Mouse (Mus musculus) hindbrain, embryonic 13.5 days (tissue): ENCODE data around the gene 4930438A08Rik. TPM values are rescaled to one million over a fixed set of nuclear protein-coding genes. Genes with fewer than 3 reads are reported as not detected.
"Not testable (repeated sequence)": the region's sequence is repeated elsewhere in the genome, so short reads cannot be mapped to it uniquely, and the experiment has no call there.

ENCODE experiments used
- ATAC-seq: fragments of 200-750 bp; cut with Nextera tagmentation; 2 replicates; pipeline ENCODE4 v1.8.0; 2017; ENCODE audit warnings: moderate TSS enrichment; ENCODE audit not compliant: low FRiP score
- H3K27ac ChIP-seq: fragments of 300-500 bp; sonication (generic); 2 replicates; pipeline ENCODE4 v1.5.1; 2015; ENCODE audit warnings: inconsistent platforms, mild to moderate bottlenecking, moderate library complexity
- H3K27me3 ChIP-seq: fragments of 300-500 bp; sonication (generic); 2 replicates; pipeline ENCODE4 v1.6.1; 2015; ENCODE audit warnings: mild to moderate bottlenecking, inconsistent platforms
- H3K36me3 ChIP-seq: fragments of 300-500 bp; sonication (generic); 2 replicates; pipeline ENCODE4 v1.6.1; 2015; ENCODE audit warnings: mild to moderate bottlenecking, inconsistent platforms
- H3K4me1 ChIP-seq: fragments of 300-500 bp; sonication (generic); replicated peaks from 2 replicates; pipeline ENCODE4 v1.6.1; 2015; ENCODE audit warnings: inconsistent platforms
- H3K4me2 ChIP-seq: fragments of 300-500 bp; sonication (generic); 2 replicates; pipeline ENCODE4 v1.6.1; 2015; ENCODE audit warnings: inconsistent platforms, mild to moderate bottlenecking, moderate library complexity
- H3K4me3 ChIP-seq: fragments of 300-500 bp; sonication (generic); 2 replicates; pipeline ENCODE4 v1.5.1; 2015; ENCODE audit warnings: mild to moderate bottlenecking, inconsistent platforms
- H3K9ac ChIP-seq: fragments of 300-500 bp; sonication (generic); 2 replicates; pipeline ENCODE4 v1.6.1; 2015; ENCODE audit warnings: mild to moderate bottlenecking, inconsistent platforms
- H3K9me3 ChIP-seq: fragments of 300-500 bp; sonication (generic); 2 replicates; pipeline ENCODE4 v1.6.1; 2016; ENCODE audit warnings: inconsistent platforms
- WGBS: fragments of 180-500 bp; shearing (Covaris S2); methylation state at CpG from one replicate; pipeline ENCODE4 v1.1.7; 2015; 5-methylcytosine and 5-hydroxymethylcytosine counted together
- polyA plus RNA-seq: library from polyadenylated mRNA; unstranded; fragments of >200 nt; fragmentation: Nextera tagmentation; extraction: Ambion mirVana; gene quantifications from 2 replicates; pipeline ENCODE4 v1.2.1, GENCODE M21; 2015

The 4930438A08Rik gene
- 0.08 TPM in 1 of 2 replicates, not detected in the other for polyA plus RNA-seq

DNA sequence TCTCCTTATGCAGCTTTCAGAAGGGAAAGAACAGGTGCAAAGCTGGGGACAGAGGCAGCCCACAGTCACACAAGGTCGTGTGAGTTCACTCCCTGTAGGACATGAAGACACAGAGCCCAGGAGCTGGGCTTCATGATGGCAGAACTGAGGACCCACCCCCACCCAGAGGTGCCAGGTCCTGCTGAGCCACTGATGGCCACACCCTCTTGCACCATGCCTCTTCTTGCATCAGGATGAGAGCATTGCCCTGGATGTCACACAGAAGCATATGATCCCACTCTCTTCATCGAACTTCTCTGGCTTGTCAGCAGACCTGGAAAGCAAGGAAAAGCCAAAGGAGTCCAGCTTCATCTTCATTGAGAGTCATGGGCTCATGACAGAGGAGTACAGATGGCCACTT is at the start of gene 4930438A08Rik:
TSS of gene 4930438A08Rik (plus strand) at position 228 of the 400 bp plus-strand sequence.
- Histone ChIP-seq H3K4me2 (no peak within 1 kb of the TSS), H3K27me3 (no peaks in the 10 kb centered on the region), H3K4me3 (no peak within 1 kb of the TSS), H3K36me3 (no peaks in the 10 kb centered on the region), H3K27ac (no peak within 1 kb of the TSS), H3K9me3 (no peaks in the 10 kb centered on the region), H3K4me1 (no peaks in the 10 kb centered on the region), H3K9ac (no peak within 1 kb of the TSS)
- no peak for ATAC-seq
- 65% methylated on average over 2 of the region's 2 CpGs for WGBS

DNA sequence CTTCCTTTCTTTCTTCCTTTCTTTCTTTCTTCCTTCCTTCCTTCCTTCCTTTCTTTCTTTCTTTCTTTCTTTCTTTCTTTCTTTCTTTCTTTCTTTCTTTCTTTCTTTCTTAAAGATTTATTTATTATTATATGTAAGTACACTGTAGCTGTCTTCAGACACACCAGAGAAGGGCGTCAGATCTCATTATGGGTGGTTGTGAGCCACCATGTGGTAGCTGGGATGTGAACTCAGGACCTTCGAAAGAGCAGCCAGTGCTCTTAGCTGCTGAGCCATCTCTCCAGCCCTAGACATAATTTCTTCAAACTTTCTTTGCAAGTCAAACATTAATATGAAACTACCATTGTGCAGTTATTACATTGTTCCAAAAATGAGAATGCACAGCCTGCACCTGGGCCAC is 49.7 kb upstream of the 4930438A08Rik start:
- H3K4me3 ChIP-seq, H3K27ac ChIP-seq, H3K4me1 ChIP-seq, ATAC-seq, H3K4me2 ChIP-seq, H3K9me3 ChIP-seq, H3K36me3 ChIP-seq, H3K9ac ChIP-seq, H3K27me3 ChIP-seq: not testable (repeated sequence)
- 83% methylated on average over 2 of the region's 2 CpGs for WGBS

DNA sequence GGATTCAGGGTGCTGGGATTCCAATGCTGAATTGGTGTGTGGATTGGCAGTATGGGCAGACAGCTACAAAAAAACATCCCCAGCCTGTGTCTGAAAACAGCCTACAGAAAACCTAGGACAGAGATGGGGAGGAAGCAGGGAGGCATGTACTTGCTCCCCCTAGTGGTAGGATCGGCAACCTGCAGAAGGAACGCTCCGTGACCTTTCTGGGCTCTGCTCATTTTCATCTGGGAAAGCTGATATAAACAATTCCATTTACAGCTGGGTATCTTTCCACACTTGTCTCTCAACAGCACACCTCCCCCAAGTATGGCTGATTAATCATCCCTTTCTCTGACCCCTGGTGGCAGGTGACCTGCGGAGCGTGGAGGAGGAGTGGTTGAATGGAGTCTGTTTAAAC is 48.9 kb upstream of the 4930438A08Rik start:
- no peak overlapping the region for H3K9ac ChIP-seq
- no peak overlapping the region for H3K4me3 ChIP-seq
- H3K27me3 ChIP-seq, result no peaks in the 10 kb centered on the region
- WGBS, result 2% methylated on average over 5 of the region's 5 CpGs
- no peak overlapping the region for H3K27ac ChIP-seq
- no peaks in the 10 kb centered on the region for H3K9me3 ChIP-seq
- no peaks in the 10 kb centered on the region for H3K36me3 ChIP-seq
- no peak overlapping the region for H3K4me2 ChIP-seq
- no peak for ATAC-seq
- H3K4me1 ChIP-seq, result peaks cover 6% of the 10 kb centered on the region; the same call in 1 of the 2 replicates

DNA sequence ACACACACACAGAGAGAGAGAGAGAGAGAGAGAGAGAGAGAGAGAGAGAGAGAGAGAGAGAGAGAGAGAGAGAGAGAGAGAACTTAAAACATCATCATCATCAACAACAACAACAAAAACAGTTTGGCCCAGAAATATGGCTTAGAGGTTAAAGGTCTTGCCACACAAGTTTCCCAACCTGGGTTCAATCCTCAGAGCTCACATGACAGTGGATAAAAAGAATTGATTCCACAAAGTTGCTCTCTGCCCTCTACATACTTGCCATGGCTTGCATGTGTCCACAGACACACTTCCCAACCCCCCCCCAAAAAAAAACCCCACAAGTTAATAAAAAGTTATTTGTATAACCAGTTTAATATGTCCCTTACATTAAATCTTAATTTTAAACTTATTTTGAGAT is 48.2 kb upstream of the 4930438A08Rik start:
- Histone ChIP-seq H3K27ac (no peak overlapping the region), H3K36me3 (no peaks in the 10 kb centered on the region), H3K4me3 (no peak overlapping the region), H3K9me3 (no peaks in the 10 kb centered on the region), H3K4me2 (no peak overlapping the region), H3K9ac (no peak overlapping the region), H3K27me3 (no peaks in the 10 kb centered on the region), H3K4me1 (peaks cover 6% of the 10 kb centered on the region; the same call in 1 of the 2 replicates)
- ATAC-seq, result no peak

DNA sequence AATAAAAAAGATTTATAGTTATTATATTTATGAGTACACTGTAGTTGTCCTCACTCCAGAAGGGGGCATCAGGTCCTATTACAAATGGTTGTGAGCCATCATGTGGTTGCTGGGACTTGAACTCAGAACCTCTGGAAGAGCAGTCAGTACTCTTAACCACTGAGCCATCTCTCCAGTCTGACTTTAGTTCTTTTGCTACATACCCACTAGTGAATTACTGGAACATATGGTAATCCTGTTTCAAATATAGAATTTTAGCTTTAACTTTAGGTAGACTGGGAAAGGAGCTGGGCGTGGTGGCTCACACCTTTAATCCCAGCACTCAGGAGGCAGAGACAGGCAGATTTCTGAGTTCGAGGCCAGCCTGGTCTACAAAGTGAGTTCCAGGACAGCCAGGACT is 46.6 kb upstream of the 4930438A08Rik start:
- H3K4me2 ChIP-seq, H3K4me3 ChIP-seq, ATAC-seq, H3K4me1 ChIP-seq, H3K9me3 ChIP-seq, H3K36me3 ChIP-seq, H3K27me3 ChIP-seq, H3K27ac ChIP-seq, H3K9ac ChIP-seq: not testable (repeated sequence)
- 96% methylated on average over 2 of the region's 2 CpGs for WGBS

DNA sequence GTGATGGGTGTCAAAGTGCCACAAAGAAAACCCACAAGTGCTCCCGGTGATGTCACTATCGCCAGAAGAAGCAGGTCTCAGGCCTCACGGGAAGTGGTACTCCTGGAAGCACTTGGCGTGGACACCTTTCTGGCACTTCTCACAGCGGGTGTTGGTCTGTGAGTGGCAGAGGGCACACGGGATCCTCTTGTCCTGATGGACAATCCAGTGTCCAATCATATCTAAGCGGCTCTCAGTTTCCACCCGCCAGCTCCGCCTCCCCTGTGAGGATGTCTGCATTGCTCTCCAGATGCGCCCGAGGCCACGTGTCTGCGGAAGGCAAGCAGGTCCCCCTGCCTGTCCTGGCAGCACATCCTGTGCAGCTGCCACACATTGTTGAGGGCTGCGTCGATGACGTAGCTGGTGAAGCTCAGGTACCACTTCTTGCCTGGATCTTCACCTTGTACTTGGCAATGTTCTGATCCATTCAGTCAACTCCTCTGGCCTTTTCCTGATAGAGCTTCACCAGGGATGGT is 44.1 kb upstream of the 4930438A08Rik start:
- no peak for ATAC-seq
- Histone ChIP-seq H3K36me3 (no peaks in the 10 kb centered on the region), H3K4me3 (no peak overlapping the region), H3K9me3 (no peaks in the 10 kb centered on the region), H3K27ac (no peak overlapping the region), H3K4me2 (no peak overlapping the region), H3K4me1 (no peaks in the 10 kb centered on the region; the same call in 1 of the 2 replicates), H3K9ac (no peak overlapping the region), H3K27me3 (0 out of 2 replicates have a peak, but pooled peaks cover 5% of the 10 kb centered on the region)
- WGBS, result 65% methylated on average over 16 of the region's 16 CpGs

DNA sequence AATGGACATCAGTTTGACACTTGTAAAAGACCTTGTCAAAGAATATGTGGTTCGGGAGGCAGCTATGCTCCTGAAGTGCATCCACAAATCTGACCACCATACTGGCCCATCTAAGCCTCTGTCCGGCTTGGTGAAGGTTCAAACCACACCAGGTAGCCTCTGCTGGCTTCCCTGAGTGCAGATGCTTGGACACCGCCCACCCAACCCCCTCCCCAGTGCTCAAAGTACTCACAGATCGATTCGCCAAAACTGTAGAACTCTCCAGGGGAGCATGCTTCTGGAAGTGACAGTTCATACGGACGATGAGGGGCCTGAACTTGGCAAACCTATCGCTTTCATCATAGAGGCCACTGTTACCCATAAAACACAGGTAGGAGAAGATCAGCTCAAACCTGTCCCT is 43.4 kb upstream of the 4930438A08Rik start:
- Histone ChIP-seq H3K9ac (no peak overlapping the region), H3K36me3 (no peaks in the 10 kb centered on the region), H3K4me3 (no peak overlapping the region), H3K27ac (no peak overlapping the region), H3K4me2 (no peak overlapping the region), H3K27me3 (0 out of 2 replicates have a peak, but pooled peaks cover 5% of the 10 kb centered on the region), H3K9me3 (no peaks in the 10 kb centered on the region), H3K4me1 (no peaks in the 10 kb centered on the region)
- no peak for ATAC-seq
- WGBS, result 90% methylated on average over 8 of the region's 8 CpGs

DNA sequence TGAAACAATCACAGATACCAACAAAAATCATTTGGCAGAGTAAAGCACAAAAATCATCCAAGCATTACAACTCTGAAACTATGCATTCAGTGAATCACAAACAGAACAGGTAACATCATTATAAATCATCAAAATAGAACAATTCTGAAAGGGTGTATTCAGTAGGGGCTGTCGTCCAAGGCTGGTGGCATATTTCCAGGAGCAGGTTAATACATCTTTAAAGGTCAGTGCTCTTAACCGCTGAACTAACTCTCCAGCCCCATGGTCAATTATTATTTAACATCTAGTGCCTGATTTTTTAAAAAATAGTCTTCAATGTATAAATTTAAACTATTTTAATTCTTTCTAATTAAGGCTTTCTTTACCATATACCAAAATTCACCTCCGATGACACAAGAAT is 40.0 kb upstream of the 4930438A08Rik start:
- H3K4me3 ChIP-seq, ATAC-seq, H3K36me3 ChIP-seq, H3K27ac ChIP-seq, H3K27me3 ChIP-seq, H3K4me2 ChIP-seq, H3K9me3 ChIP-seq, H3K4me1 ChIP-seq, H3K9ac ChIP-seq: not testable (repeated sequence)
- WGBS, result 83% methylated on average over 3 of the region's 3 CpGs

DNA sequence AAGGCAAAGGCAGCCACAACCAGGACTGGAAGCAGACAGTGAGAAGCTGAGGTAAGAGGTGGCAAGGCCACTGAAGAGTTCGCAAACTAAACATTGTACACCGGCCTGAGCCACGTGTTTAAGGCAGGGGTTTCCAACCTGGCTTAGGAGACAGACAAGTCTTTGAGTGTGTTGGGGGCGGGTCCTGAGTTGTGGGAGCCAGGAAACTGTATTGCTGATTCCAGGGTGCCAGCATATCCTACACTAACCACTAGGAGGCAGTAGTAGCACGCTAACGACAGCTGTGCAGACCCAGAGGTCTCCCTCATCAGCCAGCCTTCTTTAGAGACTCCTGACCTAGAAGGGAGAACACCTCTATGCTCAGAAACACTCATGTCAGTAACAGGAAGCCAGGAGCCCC is 39.4 kb upstream of the 4930438A08Rik start:
- Histone ChIP-seq H3K9ac (no peak overlapping the region), H3K27ac (no peak overlapping the region), H3K9me3 (no peaks in the 10 kb centered on the region), H3K4me2 (no peak overlapping the region), H3K27me3 (0 out of 2 replicates have a peak, but pooled peaks cover 5% of the 10 kb centered on the region), H3K4me3 (no peak overlapping the region), H3K36me3 (no peaks in the 10 kb centered on the region), H3K4me1 (peaks cover 5% of the 10 kb centered on the region)
- 15% methylated on average over 6 of the region's 6 CpGs for WGBS
- no peak for ATAC-seq

DNA sequence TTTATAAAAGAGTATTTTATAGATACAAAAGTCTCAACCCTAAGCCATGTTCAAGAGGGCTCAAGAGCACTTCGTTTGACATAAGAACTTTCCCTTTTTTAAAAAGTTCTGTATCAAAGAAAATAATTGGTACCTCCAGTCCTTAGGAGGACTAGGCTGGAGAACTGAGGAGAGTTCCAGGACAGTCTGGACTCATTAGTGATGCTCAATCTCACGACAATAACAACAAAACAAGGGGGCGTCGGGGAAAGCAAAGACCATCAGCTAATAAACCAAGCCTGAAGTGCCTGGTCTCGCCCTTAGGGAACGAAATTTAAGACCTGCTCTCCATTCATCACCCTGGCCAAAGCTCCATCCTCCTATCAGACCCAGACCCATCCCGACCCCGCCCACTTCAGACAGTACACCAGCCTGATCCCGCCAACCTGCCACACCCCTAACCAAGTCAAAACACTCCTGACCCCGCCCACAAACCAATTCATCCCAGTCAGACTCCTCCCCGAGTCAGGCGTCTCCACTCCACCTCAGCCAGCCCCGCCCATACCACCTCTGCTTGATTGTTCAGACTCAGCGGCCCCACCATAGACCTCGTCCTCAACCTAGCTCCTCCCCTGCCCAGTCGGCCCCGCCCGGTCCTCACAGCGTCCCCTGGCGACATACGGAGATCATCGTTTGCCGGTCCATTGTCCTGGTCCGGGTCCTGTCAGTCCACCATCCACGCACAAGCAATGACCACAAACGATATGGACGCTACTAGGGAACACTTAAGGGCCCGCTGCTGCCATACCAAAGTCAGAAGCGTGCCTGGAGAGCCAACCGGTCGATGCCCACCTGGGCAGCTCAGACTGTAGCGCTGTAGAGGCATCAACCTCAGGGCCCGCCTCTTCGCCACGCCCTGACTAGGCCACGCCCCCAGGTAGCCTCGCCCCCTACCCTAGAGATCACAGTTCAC is 35.5 kb upstream of the 4930438A08Rik start:
- ATAC-seq, result peak; percentile 93
- Histone ChIP-seq H3K27ac (peak overlapping the region; percentile 32; the same call in 1 of the 2 replicates), H3K27me3 (peaks cover 10% of the 10 kb centered on the region), H3K4me2 (peak overlapping the region; percentile 63), H3K9ac (peak overlapping the region; percentile 65), H3K9me3 (no peaks in the 10 kb centered on the region), H3K4me1 (peaks cover 5% of the 10 kb centered on the region), H3K36me3 (no peaks in the 10 kb centered on the region), H3K4me3 (peak overlapping the region; percentile 45)
- WGBS, result 1% methylated on average over 37 of the region's 37 CpGs

DNA sequence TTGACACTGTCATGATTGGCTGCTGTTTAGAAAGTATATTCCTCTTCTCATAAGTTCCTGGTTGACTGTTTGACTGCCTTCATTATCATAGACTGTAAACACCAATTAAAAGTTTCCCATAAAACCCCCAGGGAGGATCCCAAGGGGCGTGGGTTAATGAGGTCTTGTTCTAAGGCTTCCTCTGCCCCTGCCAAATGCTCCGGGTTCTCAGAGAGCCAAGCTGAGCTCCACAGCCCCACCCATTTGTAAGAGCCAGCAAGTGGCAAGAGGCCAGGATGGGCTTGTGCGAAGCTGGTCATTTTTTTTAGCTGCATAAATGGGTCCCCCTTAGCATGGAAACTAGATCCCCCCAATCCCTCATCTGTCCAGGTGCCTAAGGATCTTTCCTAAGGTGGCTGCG is 27.3 kb upstream of the 4930438A08Rik start:
- no peaks in the 10 kb centered on the region for H3K4me1 ChIP-seq
- 54% methylated on average over 4 of the region's 4 CpGs for WGBS
- no peak overlapping the region for H3K4me2 ChIP-seq
- no peak overlapping the region for H3K4me3 ChIP-seq
- no peaks in the 10 kb centered on the region for H3K36me3 ChIP-seq
- no peak for ATAC-seq
- H3K27me3 ChIP-seq, result peaks cover 7% of the 10 kb centered on the region
- no peak overlapping the region for H3K9ac ChIP-seq
- H3K9me3 ChIP-seq, result no peaks in the 10 kb centered on the region
- no peak overlapping the region for H3K27ac ChIP-seq

DNA sequence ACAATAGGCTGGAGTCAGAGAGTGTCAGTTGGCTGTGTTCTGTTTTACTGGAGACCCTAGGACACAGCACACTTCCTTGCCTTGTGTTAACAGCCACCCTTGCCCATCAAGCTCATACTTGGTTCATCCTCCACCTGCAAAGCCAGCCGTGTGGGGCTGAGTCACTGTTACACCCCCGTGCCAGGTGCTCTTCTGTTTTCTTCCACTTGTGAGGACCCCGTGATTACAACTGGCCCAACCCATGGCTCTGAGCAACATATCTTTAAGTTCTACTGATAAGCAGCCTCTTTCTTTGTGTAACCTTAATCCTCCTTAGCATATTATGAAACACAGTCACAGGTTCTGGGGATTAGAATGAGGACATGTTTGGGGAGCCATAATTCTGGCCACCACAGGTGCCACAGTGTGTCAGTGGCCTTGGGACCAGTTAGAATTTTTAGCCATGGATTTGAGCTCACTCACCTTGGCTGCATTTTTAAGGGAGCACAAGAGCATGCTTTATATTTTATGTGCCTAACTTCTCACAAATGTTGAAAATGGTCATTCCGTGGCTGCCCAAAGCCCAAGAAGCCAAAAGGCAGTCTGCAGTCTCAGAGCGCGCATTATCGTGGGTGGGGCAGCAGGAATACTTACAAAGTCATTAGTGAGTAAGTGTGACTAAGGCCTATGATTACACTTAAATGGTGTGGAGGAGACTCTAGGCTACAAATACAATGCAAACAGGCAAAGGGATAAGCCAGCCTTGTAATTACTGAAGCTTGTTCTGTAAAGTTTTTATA is 25.2 kb upstream of the 4930438A08Rik start:
- no peak overlapping the region for H3K27ac ChIP-seq
- H3K9me3 ChIP-seq, result no peaks in the 10 kb centered on the region
- H3K4me3 ChIP-seq, result no peak overlapping the region
- no peaks in the 10 kb centered on the region for H3K36me3 ChIP-seq
- no peaks in the 10 kb centered on the region for H3K27me3 ChIP-seq
- 86% methylated on average over 7 of the region's 7 CpGs for WGBS
- ATAC-seq, result no peak
- H3K4me1 ChIP-seq, result no peaks in the 10 kb centered on the region
- no peak overlapping the region for H3K9ac ChIP-seq
- H3K4me2 ChIP-seq, result no peak overlapping the region
